Comparison of ENCODE assay signal across 13 mouse cellular contexts in the genomic region with DNA sequence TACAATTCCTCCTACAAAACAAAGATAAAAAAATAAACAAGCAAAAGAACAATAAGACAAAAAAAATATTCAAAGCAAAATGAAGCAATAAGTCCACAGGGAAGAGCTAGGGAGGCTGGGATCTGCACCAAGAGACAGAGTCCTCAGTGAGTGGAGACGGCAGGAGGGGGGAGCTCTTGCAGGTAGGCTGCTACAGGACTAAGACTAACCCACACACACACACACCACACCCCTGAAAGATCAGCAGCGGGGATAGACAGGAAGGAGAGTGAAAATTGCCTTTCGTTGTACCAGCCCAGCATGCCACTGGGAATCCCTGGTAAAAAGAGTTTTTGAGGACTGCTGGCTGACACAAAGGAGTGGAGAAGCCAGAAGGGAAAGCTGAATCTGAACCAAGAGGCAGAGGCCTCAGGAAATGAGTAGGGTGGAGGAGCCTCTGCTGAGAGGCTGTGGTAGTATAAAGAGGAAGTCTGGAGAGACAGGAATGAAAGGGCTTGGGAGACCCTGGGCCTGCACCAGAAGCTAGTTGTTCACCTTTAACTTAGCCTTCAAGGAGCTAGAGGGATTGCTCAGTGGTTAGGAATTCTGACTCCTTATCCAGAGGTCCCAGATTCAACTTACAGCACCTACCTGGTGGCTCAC. TPM values are rescaled to one million over a fixed set of nuclear protein-coding genes. Genes with fewer than 3 reads are reported as not detected.
A peak's percentile ranks its signal among the peaks of the same experiment; 100 is the strongest.
DNase-seq lines count a peak whose midpoint lies in the region; ATAC-seq and TF ChIP-seq lines count a peak whose summit lies in the region.
"Had no signal": no experiment of that assay in that cellular context is flagged by ENCODE, and none has a peak within 500 bp of the region (broad histone marks: within the 10 kb centered on the region; RNA-seq: fewer than 3 reads in every experiment).

No protein-coding gene starts in this region.

- H3K4me2 ChIP-seq in heart, embryonic 12.5 days, result no peak overlapping the region

- H3K9me3 ChIP-seq in heart, embryonic 12.5 days (replicated peaks), result no peaks in the 10 kb centered on the region

- ATAC-seq in heart, embryonic 12.5 days (ENCODE audit: insufficient number of reproducible peaks, low FRiP score), result no peak

- H3K9ac ChIP-seq in heart, embryonic 12.5 days, result no peak overlapping the region

- peaks cover 12% of the 10 kb centered on the region for H3K4me1 ChIP-seq in heart, embryonic 12.5 days (replicated peaks)
- peaks cover 18% of the 10 kb centered on the region for H3K4me1 ChIP-seq in bone marrow macrophage, adult 2 months (ENCODE audit: control insufficient read depth, insufficient read depth, low read length)

- H3K4me3 ChIP-seq in heart, embryonic 12.5 days, result no peak overlapping the region
- 0 out of 2 replicates have a peak overlapping the region, but pooled peaks have one; percentile 7 for H3K4me3 ChIP-seq in bone marrow macrophage, adult 2 months (ENCODE audit: insufficient read depth, low read length)

- no peak for DNase-seq in heart, adult 8-10 months (ENCODE audit: low spot score)
- DNase-seq in 416B (ENCODE audit: low read depth) (peak; percentile 71), liver (peak; percentile 30)
- DNase-seq in ovary, postnatal 14 days (ENCODE audit: low spot score), result no peak
- no peak for DNase-seq in thymus, postnatal 14 days
- DNase-seq in urinary bladder, postnatal 36 days (ENCODE audit: low spot score in 2 of 2), result no peak
- DNase-seq: adrenal gland, postnatal 36 days; cerebellum, postnatal 10 days; kidney, postnatal 4 days; retina, postnatal 1 day had no signal

- WGBS in heart, embryonic 12.5 days, result 48% methylated on average over 3 of the region's 3 CpGs

- H3K27me3 ChIP-seq in heart, embryonic 12.5 days (replicated peaks), result no peaks in the 10 kb centered on the region
- H3K27me3 ChIP-seq: CH12.LX had no signal

- peak overlapping the region; percentile 61 for H3K27ac ChIP-seq in heart, embryonic 12.5 days (ENCODE audit: poor library complexity, severe bottlenecking)
- H3K27ac ChIP-seq in bone marrow macrophage, adult 2 months (ENCODE audit: insufficient read depth, low read depth, low read length), result peak overlapping the region; percentile 83

- peaks cover 21% of the 10 kb centered on the region for H3K36me3 ChIP-seq in heart, embryonic 12.5 days

- TF ChIP-seq CTCF in bone marrow macrophage, adult 2 months (IDR thresholded peaks at IDR 0.05; ENCODE audit: low read depth, low read length), result no peak

- no peak for TF ChIP-seq POLR2A in bone marrow macrophage, adult 2 months (IDR thresholded peaks at IDR 0.05; ENCODE audit: borderline replicate concordance, low read depth, low read length)

RNA-seq across cellular contexts. Expression of gene Ppp6r2, which starts 28.5 kb away (rescaled TPM):
- 21.0 and 25.9 TPM in 2 replicates for polyA plus RNA-seq in heart, embryonic 12.5 days (2016; fragmentation: Nextera tagmentation; extraction: Ambion mirVana)
- 10 to 100 TPM; 82.1 to 87.5 (median 84.7) TPM for total RNA-seq in heart, adult 8-10 months (2022)
- polyA plus RNA-seq in bone marrow macrophage, adult 2 months (2012; ENCODE audit: insufficient read depth, insufficient read length, missing spikeins), result 31.6 and 32.7 TPM in 2 replicates

RNA-seq across cellular contexts. Expression of gene Dennd6b, which starts 43.6 kb away (rescaled TPM):
- 19.9 and 20.2 TPM in 2 replicates for polyA plus RNA-seq in heart, embryonic 12.5 days (2016; fragmentation: Nextera tagmentation; extraction: Ambion mirVana)
- 10 to 100 TPM in 2 of 4 experiments, 1 to 10 TPM in 2; 8.8 to 12.9 (median 11.0) TPM for total RNA-seq in heart, adult 8-10 months (2022)
- 3.4 and 3.8 TPM in 2 replicates for polyA plus RNA-seq in bone marrow macrophage, adult 2 months (2012; ENCODE audit: insufficient read depth, insufficient read length, missing spikeins)

RNA-seq across cellular contexts. Expression of gene Plxnb2, which starts 59.3 kb away (rescaled TPM):
- 124 and 130 TPM in 2 replicates for polyA plus RNA-seq in heart, embryonic 12.5 days (2016; fragmentation: Nextera tagmentation; extraction: Ambion mirVana)
- 100 to 1,000 TPM in 2 of 4 experiments, 10 to 100 TPM in 2; 92.5 to 104 (median 99.6) TPM for total RNA-seq in heart, adult 8-10 months (2022)
- 432 and 457 TPM in 2 replicates for polyA plus RNA-seq in bone marrow macrophage, adult 2 months (2012; ENCODE audit: insufficient read depth, insufficient read length, missing spikeins)

Comparison
In these comparisons a context has a peak if more than half of its experiments do, and no peak if none do; other contexts are left out.
1. DNase-seq: peak in 416B (single experiment) and liver (single experiment); none in heart, adult 8-10 months (single experiment), ovary, postnatal 14 days (single experiment), thymus, postnatal 14 days (single experiment) and urinary bladder, postnatal 36 days (0 of 2).